Mouse (Mus musculus): ENCODE data around the gene Catsperz.

- no peak for TF ChIP-seq POLR2A (IDR thresholded peaks at IDR 0.05; ENCODE audit: control insufficient read depth, extremely low read depth, insufficient read depth, low read length, poor library complexity)
- no peak for TF ChIP-seq CTCF (IDR thresholded peaks at IDR 0.05; ENCODE audit: borderline replicate concordance, control insufficient read depth, extremely low read depth, insufficient read depth, low read length, poor library complexity)
Observed at GRCm38 (mm10) chr19:6934195-6934977, 9.2 kb upstream of the Catsperz start, which contains the start of gene Kcnk4.
